Mouse (Mus musculus): Measurements from ENCODE around the gene Ddr2. TPM values are rescaled to one million over a fixed set of nuclear protein-coding genes. Genes with fewer than 3 reads are reported as not detected.
A peak's percentile ranks its signal among the peaks of the same experiment; 100 is the strongest.
"Not testable (repeated sequence)": the region's sequence is repeated elsewhere in the genome, so short reads cannot be mapped to it uniquely, and the experiment has no call there.

Gene Ddr2
- polyA plus RNA-seq, 1 experiment from 2014 or later = 87.3 TPM

GRCm38 (mm10) chr1:170031656-170032055 lies 78.9 kb downstream of the Ddr2 start:
- H3K4me3 ChIP-seq = no peak overlapping the region
- H3K4me1 ChIP-seq = no peaks in the 10 kb centered on the region; the same call in 1 of the 2 replicates
- H3K27ac ChIP-seq = no peak overlapping the region
- H3K4me2 ChIP-seq = no peak overlapping the region
- no peaks in the 10 kb centered on the region for H3K9me3 ChIP-seq
- WGBS = 88% methylated on average over 3 of the region's 3 CpGs
- no peak for ATAC-seq (ENCODE audit: insufficient number of reproducible peaks, low FRiP score, low TSS enrichment, low read depth)
- peaks cover 11% of the 10 kb centered on the region; the same call in 1 of the 2 replicates for H3K36me3 ChIP-seq
- H3K27me3 ChIP-seq = no peaks in the 10 kb centered on the region
- H3K9ac ChIP-seq = no peak overlapping the region

GRCm38 (mm10) chr1:170014784-170015183 lies 95.8 kb downstream of the Ddr2 start:
- ATAC-seq (ENCODE audit: insufficient number of reproducible peaks, low FRiP score, low TSS enrichment, low read depth) = no peak
- Histone ChIP-seq H3K9ac (no peak overlapping the region), H3K27me3 (no peaks in the 10 kb centered on the region), H3K36me3 (peaks cover 29% of the 10 kb centered on the region), H3K9me3 (peaks cover 22% of the 10 kb centered on the region), H3K4me2 (no peak overlapping the region), H3K4me3 (no peak overlapping the region), H3K4me1 (no peaks in the 10 kb centered on the region), H3K27ac (no peak overlapping the region)
- WGBS = 78% methylated on average over 3 of the region's 3 CpGs

- WGBS = 88% methylated on average over 15 of the region's 15 CpGs
- ATAC-seq (ENCODE audit: insufficient number of reproducible peaks, low FRiP score, low TSS enrichment, low read depth) = peak; percentile 19; the same call in 1 of the 2 replicates
- Histone ChIP-seq H3K27ac (0 out of 2 replicates have a peak overlapping the region, but pooled peaks have one; percentile 33), H3K4me2 (no peak overlapping the region), H3K36me3 (peaks cover 2% of the 10 kb centered on the region; the same call in 1 of the 2 replicates), H3K4me3 (no peak overlapping the region), H3K27me3 (no peaks in the 10 kb centered on the region), H3K9me3 (no peaks in the 10 kb centered on the region), H3K9ac (no peak overlapping the region), H3K4me1 (0 out of 2 replicates have a peak, but pooled peaks cover 6% of the 10 kb centered on the region)
These were observed 99.7 kb downstream of the Ddr2 start for GRCm38 (mm10) chr1:170010716-170011505.

GRCm38 (mm10) chr1:170009296-170009695 lies 101.3 kb downstream of the Ddr2 start:
- Histone ChIP-seq H3K4me3 (no peak overlapping the region), H3K9ac (no peak overlapping the region), H3K9me3 (no peaks in the 10 kb centered on the region), H3K4me1 (0 out of 2 replicates have a peak, but pooled peaks cover 6% of the 10 kb centered on the region), H3K27ac (no peak overlapping the region), H3K27me3 (no peaks in the 10 kb centered on the region), H3K36me3 (peaks cover 18% of the 10 kb centered on the region), H3K4me2 (no peak overlapping the region)
- no peak for ATAC-seq (ENCODE audit: insufficient number of reproducible peaks, low FRiP score, low TSS enrichment, low read depth)
- 94% methylated on average over 1 of the region's 1 CpGs for WGBS

- Histone ChIP-seq H3K9me3 (no peaks in the 10 kb centered on the region), H3K27ac (no peak overlapping the region), H3K4me3 (no peak overlapping the region), H3K36me3 (peaks cover 21% of the 10 kb centered on the region), H3K4me2 (no peak overlapping the region), H3K4me1 (0 out of 2 replicates have a peak, but pooled peaks cover 6% of the 10 kb centered on the region), H3K9ac (no peak overlapping the region), H3K27me3 (no peaks in the 10 kb centered on the region)
- WGBS = 65% methylated on average over 13 of the region's 13 CpGs
- no peak for ATAC-seq (ENCODE audit: insufficient number of reproducible peaks, low FRiP score, low TSS enrichment, low read depth)
These were observed 101.9 kb downstream of the Ddr2 start for GRCm38 (mm10) chr1:170008432-170009220.

- H3K36me3 ChIP-seq = peaks cover 35% of the 10 kb centered on the region
- ATAC-seq (ENCODE audit: insufficient number of reproducible peaks, low FRiP score, low TSS enrichment, low read depth) = no peak
These were observed 104.0 kb downstream of the Ddr2 start for GRCm38 (mm10) chr1:170006516-170006915.

GRCm38 (mm10) chr1:170005297-170005696 lies 105.3 kb downstream of the Ddr2 start:
- H3K9ac ChIP-seq = no peak overlapping the region
- WGBS = 69% methylated on average over 3 of the region's 3 CpGs
- H3K9me3 ChIP-seq = no peaks in the 10 kb centered on the region
- ATAC-seq (ENCODE audit: insufficient number of reproducible peaks, low FRiP score, low TSS enrichment, low read depth) = no peak
- H3K4me3 ChIP-seq = no peak overlapping the region
- H3K27me3 ChIP-seq = no peaks in the 10 kb centered on the region
- 0 out of 2 replicates have a peak, but pooled peaks cover 6% of the 10 kb centered on the region for H3K4me1 ChIP-seq
- no peak overlapping the region for H3K27ac ChIP-seq
- peaks cover 35% of the 10 kb centered on the region for H3K36me3 ChIP-seq
- H3K4me2 ChIP-seq = no peak overlapping the region

More at GRCm38 (mm10) chr1:170006516-170006915, 104.0 kb downstream of the Ddr2 start:
- no peak overlapping the region for H3K9ac ChIP-seq
- H3K27ac ChIP-seq = peak overlapping the region; percentile 33; the same call in 1 of the 2 replicates
- WGBS = 49% methylated on average over 5 of the region's 5 CpGs
- H3K4me1 ChIP-seq = 0 out of 2 replicates have a peak, but pooled peaks cover 6% of the 10 kb centered on the region
- no peak overlapping the region for H3K4me3 ChIP-seq
- no peak overlapping the region for H3K4me2 ChIP-seq
- no peaks in the 10 kb centered on the region for H3K9me3 ChIP-seq
- no peaks in the 10 kb centered on the region for H3K27me3 ChIP-seq

- not testable (repeated sequence) for H3K4me3 ChIP-seq; H3K27me3 ChIP-seq; H3K4me1 ChIP-seq; H3K9me3 ChIP-seq; H3K4me2 ChIP-seq; H3K9ac ChIP-seq; H3K27ac ChIP-seq; ATAC-seq (ENCODE audit: insufficient number of reproducible peaks, low FRiP score, low TSS enrichment, low read depth)
- H3K36me3 ChIP-seq = peaks cover 64% of the 10 kb centered on the region
- 94% methylated on average over 6 of the region's 6 CpGs for WGBS
These were observed 116.7 kb downstream of the Ddr2 start for GRCm38 (mm10) chr1:169993901-169994300.

GRCm38 (mm10) chr1:169986166-169986565 lies 124.4 kb downstream of the Ddr2 start:
- Histone ChIP-seq H3K9me3 (no peaks in the 10 kb centered on the region), H3K36me3 (peaks cover 38% of the 10 kb centered on the region), H3K4me1 (no peaks in the 10 kb centered on the region; the same call in 1 of the 2 replicates), H3K4me2 (no peak overlapping the region), H3K27ac (peak overlapping the region; percentile 54), H3K4me3 (no peak overlapping the region), H3K27me3 (no peaks in the 10 kb centered on the region), H3K9ac (no peak overlapping the region)
- ATAC-seq (ENCODE audit: insufficient number of reproducible peaks, low FRiP score, low TSS enrichment, low read depth) = no peak
- 28% methylated on average over 1 of the region's 1 CpGs for WGBS

GRCm38 (mm10) chr1:169977621-169978020 lies 132.9 kb downstream of the Ddr2 start:
- 94% methylated on average over 4 of the region's 4 CpGs for WGBS
- no peak overlapping the region for H3K4me3 ChIP-seq
- no peak overlapping the region for H3K27ac ChIP-seq
- H3K27me3 ChIP-seq = no peaks in the 10 kb centered on the region
- no peaks in the 10 kb centered on the region for H3K4me1 ChIP-seq
- no peak overlapping the region for H3K9ac ChIP-seq
- H3K36me3 ChIP-seq = peaks cover 37% of the 10 kb centered on the region
- no peak overlapping the region for H3K4me2 ChIP-seq
- H3K9me3 ChIP-seq = no peaks in the 10 kb centered on the region
- ATAC-seq (ENCODE audit: insufficient number of reproducible peaks, low FRiP score, low TSS enrichment, low read depth) = no peak

GRCm38 (mm10) chr1:169971998-169972397 lies 138.6 kb downstream of the Ddr2 start:
- peaks cover 16% of the 10 kb centered on the region; the same call in 1 of the 2 replicates for H3K36me3 ChIP-seq
- H3K4me1 ChIP-seq = peaks cover 17% of the 10 kb centered on the region
- H3K27me3 ChIP-seq = no peaks in the 10 kb centered on the region
- H3K4me3 ChIP-seq = no peak overlapping the region
- no peaks in the 10 kb centered on the region for H3K9me3 ChIP-seq
- no peak overlapping the region for H3K27ac ChIP-seq
- H3K4me2 ChIP-seq = no peak overlapping the region
- H3K9ac ChIP-seq = no peak overlapping the region
- WGBS = 75% methylated on average over 2 of the region's 2 CpGs
- ATAC-seq (ENCODE audit: insufficient number of reproducible peaks, low FRiP score, low TSS enrichment, low read depth) = no peak

GRCm38 (mm10) chr1:169970936-169971335 lies 139.6 kb downstream of the Ddr2 start:
- H3K4me1 ChIP-seq = peaks cover 17% of the 10 kb centered on the region
- no peak overlapping the region for H3K4me3 ChIP-seq
- no peak overlapping the region for H3K27ac ChIP-seq
- no peak for ATAC-seq (ENCODE audit: insufficient number of reproducible peaks, low FRiP score, low TSS enrichment, low read depth)
- H3K27me3 ChIP-seq = no peaks in the 10 kb centered on the region
- H3K4me2 ChIP-seq = no peak overlapping the region
- no peaks in the 10 kb centered on the region for H3K9me3 ChIP-seq
- 88% methylated on average over 4 of the region's 4 CpGs for WGBS
- no peak overlapping the region for H3K9ac ChIP-seq
- peaks cover 17% of the 10 kb centered on the region for H3K36me3 ChIP-seq

Data from limb, embryonic 15.5 days (tissue).